Mouse (Mus musculus) Patski (cell line): ENCODE results near the gene Gm10065. TPM values are rescaled to one million over a fixed set of nuclear protein-coding genes. Genes with fewer than 3 reads are reported as not detected.
"Not testable (repeated sequence)": the region's sequence is repeated elsewhere in the genome, so short reads cannot be mapped to it uniquely, and the experiment has no call there.

Experiments used
- ATAC-seq: fragments of 100-300 bp; one replicate; pipeline ENCODE4 v1.8.0; 2021
- CTCF ChIA-PET: fragments of 350-600 bp; sonication (Branson Sonifier 250); formaldehyde crosslinking; loops from one replicate; lab custom pipeline; 2022; ENCODE audit warnings: inconsistent platforms; lab: Charles Lee
- POLR2A ChIA-PET: fragments of 350-600 bp; sonication (Branson Sonifier 250); formaldehyde crosslinking; loops from one replicate; lab custom pipeline; 2022; ENCODE audit warnings: antibody characterized with exemption, inconsistent platforms; lab: Charles Lee
- DNase-seq: peaks from one replicate; pipeline ENCODE4 v3.0.0-alpha.2; 2011; ENCODE audit warnings: low read depth, low spot score
- H3K27me3 ChIP-seq: fragments of 371-371 bp; one replicate; pipeline ENCODE4 v1.5.1; 2021
- CTCF ChIP-seq: fragments of 100-300 bp; IDR thresholded peaks from one replicate; pipeline ENCODE4 v1.5.1; 2021
- in situ Hi-C: fragments of 300-500 bp; cut with MboI; formaldehyde crosslinking; loops from 3 replicates; pipeline ENCODE4 v1.11.1; 2018; ENCODE audit warnings: low pct_unique_long_range_greater_than_20kb, mixed read lengths
- polyA plus RNA-seq: library from polyadenylated mRNA; unstranded; gene quantifications from one replicate; pipeline ENCODE4 v1.2.3, GENCODE M21; 2021

Gene Gm10065
- polyA plus RNA-seq, 1 experiment from 2014 or later = not detected

- ChIA-PET CTCF (no interaction called here), POLR2A (interaction anchor here (0.8 kb wide), 2 partner anchors 19 to 943 kb away, joined by 3 read pairs; no protein-coding TSS in a partner anchor)
- no peak for DNase-seq
Observed at GRCm38 (mm10) chr13:21467336-21467735, 11.9 kb downstream of the Gm10065 start.

GRCm38 (mm10) chr13:21462516-21462915 is 16.7 kb downstream of the Gm10065 start:
- CTCF ChIA-PET = interaction anchor here (1.6 kb wide), 1 partner anchor 16 kb away, joined by 3 read pairs; no protein-coding TSS in a partner anchor
- DNase-seq, ATAC-seq, POLR2A ChIA-PET, in situ Hi-C loops: not testable (repeated sequence)
- peaks cover 19% of the 10 kb centered on the region for H3K27me3 ChIP-seq

More at GRCm38 (mm10) chr13:21467336-21467735, 11.9 kb downstream of the Gm10065 start:
- no peak for TF ChIP-seq CTCF
- in situ Hi-C loops = no loop called here
- peaks cover 40% of the 10 kb centered on the region for H3K27me3 ChIP-seq
- ATAC-seq = no peak

GRCm38 (mm10) chr13:21456347-21456746 is 22.9 kb downstream of the Gm10065 start:
- POLR2A ChIA-PET = no interaction called here
- TF ChIP-seq CTCF = no peak
- no peak for ATAC-seq

GRCm38 (mm10) chr13:21454133-21454532 is 25.1 kb downstream of the Gm10065 start:
- CTCF ChIA-PET = interaction anchor here (1.7 to 2.1 kb wide), 2 partner anchors 12 to 15 kb away, joined by 3 to 5 read pairs; partner anchors contain the start of gene Pgbd1
- POLR2A ChIA-PET = interaction anchor here (0.8 kb wide), 1 partner anchor 24 kb away, joined by 3 read pairs; no protein-coding TSS in a partner anchor
- in situ Hi-C loops = loop anchor here (10.0 kb wide), 1 partner anchor 49 kb away; the partner anchor contains the start of gene Zkscan3
- ATAC-seq (no peak), DNase-seq (no peak)
- no peaks in the 10 kb centered on the region for H3K27me3 ChIP-seq
- TF ChIP-seq CTCF = no peak

More at GRCm38 (mm10) chr13:21456347-21456746, 22.9 kb downstream of the Gm10065 start:
- H3K27me3 ChIP-seq = no peaks in the 10 kb centered on the region
- in situ Hi-C loops = loop anchor here (10.0 kb wide), 1 partner anchor 52 kb away; the partner anchor contains the start of gene Zkscan3
- DNase-seq = no peak
- CTCF ChIA-PET = no interaction called here

- POLR2A ChIA-PET = interaction anchor here (1.2 kb wide), 1 partner anchor 51 kb away, joined by 9 read pairs; the partner anchor contains the start of gene Zkscan3
- in situ Hi-C loops = loop anchor here (10.0 kb wide), 1 partner anchor 49 kb away; the partner anchor contains the start of gene Zkscan3
Observed at GRCm38 (mm10) chr13:21453449-21453848, 25.8 kb downstream of the Gm10065 start, which contains the start of gene Zscan26. TSS of gene Zscan26 (minus strand) at chr13:21453730.

GRCm38 (mm10) chr13:21453042-21453441 is 26.2 kb downstream of the Gm10065 start:
- no peaks in the 10 kb centered on the region for H3K27me3 ChIP-seq
- TF ChIP-seq CTCF = no peak
- ChIA-PET CTCF (interaction anchor here (0.9 to 2.1 kb wide), 4 partner anchors 11 to 53 kb away, joined by 3 to 5 read pairs (median 4); partner anchors contain the start of gene Pgbd1), POLR2A (interaction anchor here (1.2 kb wide), 1 partner anchor 50 kb away, joined by 9 read pairs; the partner anchor contains the start of gene Zkscan3)
- ATAC-seq (no peak), DNase-seq (no peak)
- in situ Hi-C loops = loop anchor here (10.0 kb wide), 1 partner anchor 48 kb away; the partner anchor contains the start of gene Zkscan3

More at GRCm38 (mm10) chr13:21453449-21453848, 25.8 kb downstream of the Gm10065 start, which contains the start of gene Zscan26:
- no peak for TF ChIP-seq CTCF
- CTCF ChIA-PET = interaction anchor here (0.9 to 2.1 kb wide), 4 partner anchors 12 to 54 kb away, joined by 3 to 5 read pairs (median 4); partner anchors contain the start of gene Pgbd1
- H3K27me3 ChIP-seq = no peaks in the 10 kb centered on the region
- DNase-seq = peak; percentile 58
- peak; percentile 94 for ATAC-seq

- TF ChIP-seq CTCF = no peak
- no peak for DNase-seq
- ChIA-PET CTCF (interaction anchor here (0.8 kb wide), 1 partner anchor 29 kb away, joined by 3 read pairs; no protein-coding TSS in a partner anchor), POLR2A (interaction anchor here (0.6 to 0.9 kb wide), 3 partner anchors 10 to 63 kb away, joined by 3 to 5 read pairs (median 3); no protein-coding TSS in a partner anchor)
- ATAC-seq = no peak
- no peaks in the 10 kb centered on the region for H3K27me3 ChIP-seq
- in situ Hi-C loops = no loop called here
Observed at GRCm38 (mm10) chr13:21447856-21448614, 31.2 kb downstream of the Gm10065 start.

GRCm38 (mm10) chr13:21446796-21447195 is 32.4 kb downstream of the Gm10065 start:
- POLR2A ChIA-PET = no interaction called here
- DNase-seq = no peak
- ATAC-seq = no peak
- no peak for TF ChIP-seq CTCF
- in situ Hi-C loops = no loop called here
- CTCF ChIA-PET = no interaction called here
- no peaks in the 10 kb centered on the region for H3K27me3 ChIP-seq

- ChIA-PET CTCF (interaction anchor here (0.8 to 2.2 kb wide), 4 partner anchors 9 to 69 kb away, joined by 3 to 5 read pairs (median 3); partner anchors contain the start of gene Zscan26), POLR2A (no interaction called here)
- no peak for ATAC-seq
- no peak for TF ChIP-seq CTCF
- H3K27me3 ChIP-seq = no peaks in the 10 kb centered on the region
- in situ Hi-C loops = no loop called here
- no peak for DNase-seq
Observed at GRCm38 (mm10) chr13:21441207-21441572, 38.1 kb downstream of the Gm10065 start.
